Mouse (Mus musculus): ENCODE data around the gene Rarres2. TPM values are rescaled to one million over a fixed set of nuclear protein-coding genes. Genes with fewer than 3 reads are reported as not detected.

Rarres2 gene
- total and polyA plus RNA-seq, 3 experiments: not detected

DNA sequence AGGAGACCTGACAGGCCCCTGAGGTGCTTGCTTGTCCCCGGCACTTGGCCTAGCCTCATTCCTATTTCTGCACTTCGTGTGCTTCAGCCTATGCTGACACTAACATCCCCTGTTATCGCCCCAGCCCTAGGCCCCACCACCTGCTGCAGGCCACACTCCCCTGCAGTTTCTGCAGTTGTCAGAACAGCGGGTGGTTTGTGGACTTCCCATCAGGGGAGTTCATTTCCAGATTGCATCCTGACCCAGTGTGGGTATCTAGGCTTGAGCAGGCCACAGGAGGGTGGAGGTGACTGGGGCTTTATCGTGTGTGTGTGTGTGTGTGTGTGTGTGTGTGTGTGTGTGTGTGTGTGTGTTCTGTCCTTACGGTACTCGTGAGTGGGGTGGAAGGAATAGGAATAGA is 36.9 kb upstream of the Rarres2 start:
- Histone ChIP-seq H3K9ac (ENCODE audit: control insufficient read depth, low read depth, low read length, poor library complexity, severe bottlenecking) (no peak overlapping the region), H3K4me1 (ENCODE audit: control insufficient read depth in 1 of 2, insufficient read depth in 2 of 2, low read length in 2 of 2) (no peaks in the 10 kb centered on the region), H3K79me2 (ENCODE audit: control insufficient read depth, insufficient read depth, low read length, poor library complexity) (no peaks in the 10 kb centered on the region), H3K4me3 (ENCODE audit: control insufficient read depth in 1 of 2, insufficient read depth in 1 of 2, low read depth in 2 of 2, low read length in 2 of 2) (no peak overlapping the region), H3K27me3 (ENCODE audit: control insufficient read depth in 1 of 2, insufficient read depth in 2 of 2, low read length in 2 of 2) (no peaks in the 10 kb centered on the region), H3K27ac (ENCODE audit: control insufficient read depth, low read depth, low read length) (no peak overlapping the region), H3K36me3 (ENCODE audit: control insufficient read depth in 1 of 2, insufficient read depth in 2 of 2, low read length in 2 of 2) (no peaks in the 10 kb centered on the region), H3K9me3 (replicated peaks; ENCODE audit: insufficient read depth, low read length) (no peaks in the 10 kb centered on the region)
- TF ChIP-seq SMC3 (IDR thresholded peaks at IDR 0.05; ENCODE audit: low read depth, low read length): no peak
- no peak for DNase-seq (ENCODE audit: low read depth, low spot score)

DNA sequence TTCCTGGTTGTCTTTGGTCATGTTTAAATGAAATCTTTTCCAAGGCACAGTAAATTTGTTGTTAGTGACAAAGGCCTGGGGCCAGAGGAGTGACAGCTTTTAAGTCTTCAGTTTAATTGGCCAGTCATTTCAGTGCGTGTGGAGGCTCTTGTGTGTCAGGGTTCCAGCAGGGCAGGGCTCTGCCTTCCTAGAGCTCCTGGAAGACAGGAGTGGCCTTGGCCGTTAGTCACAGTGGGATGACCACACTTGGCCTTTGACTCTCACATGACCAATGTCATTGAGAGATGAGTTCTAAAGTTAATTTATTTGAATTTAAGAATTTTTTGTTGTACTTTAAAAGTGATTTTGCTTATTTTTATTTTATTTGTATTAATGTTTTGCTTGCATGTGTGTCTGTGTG is 35.5 kb upstream of the Rarres2 start:
- no peaks in the 10 kb centered on the region for H3K9me3 ChIP-seq (replicated peaks; ENCODE audit: insufficient read depth, low read length)
- TF ChIP-seq SMC3 (IDR thresholded peaks at IDR 0.05; ENCODE audit: low read depth, low read length) (no peak), ZNF384 (IDR thresholded peaks at IDR 0.05; ENCODE audit: low read depth, low read length) (no peak), TAL1 (IDR thresholded peaks at IDR 0.05; ENCODE audit: low read length) (no peak), MAX (IDR thresholded peaks at IDR 0.05; ENCODE audit: low read length) (no peak), GATA1 (IDR thresholded peaks at IDR 0.05; ENCODE audit: low read depth, low read length) (no peak), TBP (IDR thresholded peaks at IDR 0.05; ENCODE audit: low read depth, low read length) (no peak), ELF1 (IDR thresholded peaks at IDR 0.05; ENCODE audit: low read depth, low read length) (no peak)

DNA sequence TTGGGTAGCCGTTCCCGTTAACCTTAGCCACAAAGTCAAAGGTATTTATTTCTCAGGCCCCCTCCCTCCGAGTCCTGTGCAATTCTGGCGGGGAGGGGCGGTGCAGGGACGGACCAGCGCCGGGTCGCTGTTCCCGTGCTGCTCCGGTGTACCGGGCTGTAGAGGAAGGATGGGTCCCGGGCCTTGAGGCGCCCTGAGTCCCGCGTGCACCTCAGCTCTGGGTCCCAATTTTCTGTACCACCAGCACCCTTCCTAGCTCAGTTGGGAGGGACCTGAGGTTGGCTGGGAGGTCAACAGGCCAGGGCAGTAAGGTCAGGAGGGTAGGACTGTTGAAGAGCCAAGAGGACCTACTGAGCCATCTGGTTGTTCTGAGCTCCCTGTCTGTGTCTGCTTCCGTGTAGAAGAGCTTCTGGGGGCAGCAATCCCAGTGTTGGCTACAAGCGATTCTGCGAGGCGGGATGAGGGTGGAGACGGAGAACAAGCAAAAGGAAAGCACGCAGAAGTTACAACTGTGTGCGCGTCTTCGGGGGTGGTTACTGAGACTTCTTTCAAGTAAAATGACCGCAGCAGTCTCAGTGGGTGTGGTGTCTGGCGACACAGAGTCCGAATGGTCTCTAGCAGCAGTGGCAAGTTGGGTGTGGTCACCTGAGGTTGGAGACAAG is 29.6 kb upstream of the Rarres2 start:
- Histone ChIP-seq H3K4me3 (ENCODE audit: control insufficient read depth in 1 of 2, insufficient read depth in 1 of 2, low read depth in 2 of 2, low read length in 2 of 2) (no peak overlapping the region), H3K27me3 (ENCODE audit: control insufficient read depth in 1 of 2, insufficient read depth in 2 of 2, low read length in 2 of 2) (no peaks in the 10 kb centered on the region), H3K27ac (ENCODE audit: control insufficient read depth, low read depth, low read length) (no peak overlapping the region), H3K9me3 (replicated peaks; ENCODE audit: insufficient read depth, low read length) (no peaks in the 10 kb centered on the region), H3K36me3 (ENCODE audit: control insufficient read depth in 1 of 2, insufficient read depth in 2 of 2, low read length in 2 of 2) (no peaks in the 10 kb centered on the region), H3K4me1 (ENCODE audit: control insufficient read depth in 1 of 2, insufficient read depth in 2 of 2, low read length in 2 of 2) (no peaks in the 10 kb centered on the region), H3K79me2 (ENCODE audit: control insufficient read depth, insufficient read depth, low read length, poor library complexity) (no peaks in the 10 kb centered on the region), H3K9ac (ENCODE audit: control insufficient read depth, low read depth, low read length, poor library complexity, severe bottlenecking) (no peak overlapping the region)
- no peak for DNase-seq (ENCODE audit: low read depth, low spot score)
- TF ChIP-seq RAD21 (IDR thresholded peaks at IDR 0.05; ENCODE audit: low read depth, low read length): no peak
- TF ChIP-seq ZMIZ1 (IDR thresholded peaks at IDR 0.05; ENCODE audit: low read depth, low read length): no peak
- TF ChIP-seq MYC (IDR thresholded peaks at IDR 0.05; ENCODE audit: low read depth, low read length): no peak
- TF ChIP-seq TCF12 (IDR thresholded peaks at IDR 0.05; ENCODE audit: low read depth, low read length): no peak
- no peak for TF ChIP-seq ZC3H11A (IDR thresholded peaks at IDR 0.05; ENCODE audit: low read depth, low read length)
- TF ChIP-seq MAFK (IDR thresholded peaks at IDR 0.05; ENCODE audit: borderline replicate concordance, low read depth, low read length): no peak
- no peak for TF ChIP-seq BHLHE40 (IDR thresholded peaks at IDR 0.05; ENCODE audit: borderline replicate concordance, low read depth, low read length)
- no peak for TF ChIP-seq GABPA (IDR thresholded peaks at IDR 0.05; ENCODE audit: low read depth, low read length)
- no peak for TF ChIP-seq NRF1 (IDR thresholded peaks at IDR 0.05; ENCODE audit: insufficient read depth, low read depth, low read length, poor library complexity, severe bottlenecking)
- TF ChIP-seq ZKSCAN1 (IDR thresholded peaks at IDR 0.05; ENCODE audit: low read depth, low read length): no peak
- TF ChIP-seq POLR2AphosphoS2 (IDR thresholded peaks at IDR 0.05; ENCODE audit: low read length): no peak
- TF ChIP-seq KAT2A (conservative IDR thresholded peaks at IDR 0.05; ENCODE audit: low read depth, low read length): no peak
- no peak for TF ChIP-seq JUND (IDR thresholded peaks at IDR 0.05; ENCODE audit: low read depth, low read length)
- TF ChIP-seq GATA1 (IDR thresholded peaks at IDR 0.05; ENCODE audit: low read depth, low read length): no peak
- TF ChIP-seq USF2 (IDR thresholded peaks at IDR 0.05; ENCODE audit: borderline replicate concordance in 1 of 2, insufficient read depth in 1 of 2, low read depth in 1 of 2, low read length in 2 of 2): no peak

More for the DNA sequence above, 35.5 kb upstream of the Rarres2 start:
- Histone ChIP-seq H3K4me3 (ENCODE audit: control insufficient read depth in 1 of 2, insufficient read depth in 1 of 2, low read depth in 2 of 2, low read length in 2 of 2) (no peak overlapping the region), H3K79me2 (ENCODE audit: control insufficient read depth, insufficient read depth, low read length, poor library complexity) (no peaks in the 10 kb centered on the region), H3K9ac (ENCODE audit: control insufficient read depth, low read depth, low read length, poor library complexity, severe bottlenecking) (no peak overlapping the region), H3K27ac (ENCODE audit: control insufficient read depth, low read depth, low read length) (no peak overlapping the region), H3K36me3 (ENCODE audit: control insufficient read depth in 1 of 2, insufficient read depth in 2 of 2, low read length in 2 of 2) (no peaks in the 10 kb centered on the region), H3K27me3 (ENCODE audit: control insufficient read depth in 1 of 2, insufficient read depth in 2 of 2, low read length in 2 of 2) (no peaks in the 10 kb centered on the region), H3K4me1 (ENCODE audit: control insufficient read depth in 1 of 2, insufficient read depth in 2 of 2, low read length in 2 of 2) (no peaks in the 10 kb centered on the region)
- no peak for DNase-seq (ENCODE audit: low read depth, low spot score)
